In the genomic region with DNA sequence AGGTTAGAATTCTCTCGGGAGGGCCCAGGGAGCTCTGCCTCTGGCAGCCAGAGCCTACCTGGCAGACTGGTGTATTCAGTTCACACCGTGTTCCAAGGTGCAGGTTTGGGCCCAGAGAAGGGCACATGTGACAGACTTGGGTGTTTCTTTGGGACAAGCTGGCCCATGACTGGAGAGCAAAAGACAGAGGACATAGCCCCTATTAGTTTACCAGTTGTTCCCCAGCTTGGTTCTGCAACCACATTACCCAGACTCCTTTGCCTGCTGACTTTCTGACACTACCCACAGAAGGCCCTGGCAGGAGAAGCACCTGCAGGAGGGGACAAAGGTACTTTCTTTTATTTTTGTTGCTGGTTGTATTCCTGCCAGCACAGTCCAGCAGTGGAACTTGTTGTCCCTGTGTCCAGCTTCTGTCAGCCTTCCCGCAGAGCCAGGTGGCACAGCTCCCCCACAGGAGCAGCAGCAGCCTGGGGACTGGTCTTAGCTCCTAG, we compare ENCODE assay signal across 18 mouse cellular contexts.
DNase-seq lines count a peak whose midpoint lies in the region; ATAC-seq and TF ChIP-seq lines count a peak whose summit lies in the region.
"Had no signal": no experiment of that assay in that cellular context is flagged by ENCODE, and none has a peak within 500 bp of the region (broad histone marks: within the 10 kb centered on the region; RNA-seq: fewer than 3 reads in every experiment).

No protein-coding gene starts in this region.

- DNase-seq in hindbrain, embryonic 10.5 days (ENCODE audit: low spot score): no peak
- DNase-seq in hindbrain, postnatal 0 days (ENCODE audit: low spot score): no peak
- DNase-seq in midbrain, embryonic 11.5 days (ENCODE audit: low spot score, missing footprints): peak; percentile 54
- DNase-seq in kidney, postnatal 14 days: peak; percentile 46
- no peak for DNase-seq in left cerebral cortex, adult 8-10 months (ENCODE audit: low spot score in 2 of 2)
- DNase-seq: adrenal gland, adult 8-10 months; cerebellum, adult 9-10 months; spleen, adult 18-20 months; thymus, postnatal 36 days had no signal

- no peaks in the 10 kb centered on the region for H3K9me3 ChIP-seq in hindbrain, embryonic 10.5 days
- H3K9me3 ChIP-seq in hindbrain, postnatal 0 days (ENCODE audit: low read length): no peaks in the 10 kb centered on the region
- H3K9me3 ChIP-seq in midbrain, embryonic 11.5 days (ENCODE audit: control insufficient read depth, low read length): no peaks in the 10 kb centered on the region
- no peaks in the 10 kb centered on the region for H3K9me3 ChIP-seq in midbrain, embryonic 16.5 days (replicated peaks; ENCODE audit: control insufficient read depth, low read length, poor library complexity, severe bottlenecking)
- H3K9me3 ChIP-seq: forebrain, embryonic 15.5 days; hindbrain, embryonic 15.5 days had no signal

- TF ChIP-seq POLR2A in small intestine, adult 2 months (IDR thresholded peaks at IDR 0.05; ENCODE audit: low read depth, low read length): no peak

- H3K27me3 ChIP-seq in hindbrain, embryonic 10.5 days (ENCODE audit: insufficient read depth, poor library complexity, severe bottlenecking): no peaks in the 10 kb centered on the region
- no peaks in the 10 kb centered on the region for H3K27me3 ChIP-seq in hindbrain, postnatal 0 days (ENCODE audit: insufficient read depth, low read length)
- no peaks in the 10 kb centered on the region for H3K27me3 ChIP-seq in midbrain, embryonic 11.5 days (ENCODE audit: control insufficient read depth, insufficient read depth, low read length)
- H3K27me3 ChIP-seq in midbrain, embryonic 16.5 days (ENCODE audit: control insufficient read depth, insufficient read depth, low read depth, low read length): no peaks in the 10 kb centered on the region
- no peaks in the 10 kb centered on the region for H3K27me3 ChIP-seq in small intestine, adult 2 months (ENCODE audit: control insufficient read depth, insufficient read depth, low read length)
- H3K27me3 ChIP-seq: forebrain, embryonic 15.5 days; hindbrain, embryonic 15.5 days had no signal

- peaks cover 68% of the 10 kb centered on the region for H3K4me1 ChIP-seq in hindbrain, embryonic 10.5 days (replicated peaks)
- peaks cover 13% of the 10 kb centered on the region for H3K4me1 ChIP-seq in hindbrain, postnatal 0 days (ENCODE audit: insufficient read depth, low read length)
- H3K4me1 ChIP-seq in midbrain, embryonic 11.5 days (ENCODE audit: control insufficient read depth, insufficient read depth, low read length): peaks cover 23% of the 10 kb centered on the region
- H3K4me1 ChIP-seq in midbrain, embryonic 16.5 days (ENCODE audit: control insufficient read depth, insufficient read depth, low read length): peaks cover 4% of the 10 kb centered on the region; the same call in 1 of the 2 replicates
- peaks cover 24% of the 10 kb centered on the region for H3K4me1 ChIP-seq in small intestine, adult 2 months (ENCODE audit: control insufficient read depth, insufficient read depth, insufficient read length, low read length)

- H3K4me2 ChIP-seq in hindbrain, postnatal 0 days (ENCODE audit: low read depth, low read length): no peak overlapping the region
- no peak overlapping the region for H3K4me2 ChIP-seq in midbrain, embryonic 11.5 days
- no peak overlapping the region for H3K4me2 ChIP-seq in midbrain, embryonic 16.5 days (ENCODE audit: low read length)
- H3K4me2 ChIP-seq: forebrain, embryonic 15.5 days; hindbrain, embryonic 15.5 days; liver, embryonic 11.5 days had no signal

- no peak overlapping the region for H3K9ac ChIP-seq in hindbrain, postnatal 0 days (replicated peaks; ENCODE audit: low read length)
- H3K9ac ChIP-seq in midbrain, embryonic 11.5 days (ENCODE audit: low read length): no peak overlapping the region
- no peak overlapping the region for H3K9ac ChIP-seq in midbrain, embryonic 16.5 days (ENCODE audit: low read depth, low read length)
- H3K9ac ChIP-seq: forebrain, embryonic 15.5 days; hindbrain, embryonic 15.5 days had no signal

- no peak for ATAC-seq in hindbrain, postnatal 0 days
- ATAC-seq in midbrain, embryonic 11.5 days (ENCODE audit: low FRiP score): no peak
- ATAC-seq in midbrain, embryonic 16.5 days: no peak
- ATAC-seq: CD4-positive, CD25-positive, alpha-beta regulatory T cell, adult 4 months; forebrain, embryonic 15.5 days; lung, postnatal 0 days had no signal

- H3K36me3 ChIP-seq in hindbrain, embryonic 10.5 days: no peaks in the 10 kb centered on the region
- H3K36me3 ChIP-seq in hindbrain, postnatal 0 days (ENCODE audit: insufficient read depth, low read length): no peaks in the 10 kb centered on the region
- no peaks in the 10 kb centered on the region for H3K36me3 ChIP-seq in midbrain, embryonic 11.5 days (ENCODE audit: control insufficient read depth, insufficient read depth, low read length)
- H3K36me3 ChIP-seq in midbrain, embryonic 16.5 days (ENCODE audit: control insufficient read depth, insufficient read depth, low read length): no peaks in the 10 kb centered on the region
- no peaks in the 10 kb centered on the region for H3K36me3 ChIP-seq in small intestine, adult 2 months (ENCODE audit: control insufficient read depth, insufficient read depth, low read length)
- H3K36me3 ChIP-seq: forebrain, embryonic 15.5 days; hindbrain, embryonic 15.5 days had no signal

- WGBS in hindbrain, embryonic 10.5 days: 81% methylated on average over 3 of the region's 3 CpGs
- 74% methylated on average over 3 of the region's 3 CpGs for WGBS in hindbrain, postnatal 0 days
- 86% methylated on average over 3 of the region's 3 CpGs for WGBS in midbrain, embryonic 11.5 days
- WGBS in midbrain, embryonic 16.5 days: 89% methylated on average over 3 of the region's 3 CpGs
- 25% methylated on average over 3 of the region's 3 CpGs for WGBS in small intestine, adult 2 months

- TF ChIP-seq CTCF in hindbrain, postnatal 0 days (IDR thresholded peaks at IDR 0.05; ENCODE audit: low read depth): no peak
- TF ChIP-seq CTCF in small intestine, adult 2 months (IDR thresholded peaks at IDR 0.05; ENCODE audit: extremely low read depth, insufficient read length, insufficient replicate concordance, low read depth, low read length): no peak

- no peak overlapping the region for H3K4me3 ChIP-seq in hindbrain, embryonic 10.5 days
- no peak overlapping the region for H3K4me3 ChIP-seq in hindbrain, postnatal 0 days (ENCODE audit: low read length)
- no peak overlapping the region for H3K4me3 ChIP-seq in midbrain, embryonic 11.5 days (ENCODE audit: low read depth, low read length)
- H3K4me3 ChIP-seq in midbrain, embryonic 16.5 days (ENCODE audit: low read depth, low read length): no peak overlapping the region
- no peak overlapping the region for H3K4me3 ChIP-seq in small intestine, adult 2 months (ENCODE audit: low read depth, low read length)
- H3K4me3 ChIP-seq: forebrain, embryonic 15.5 days; hindbrain, embryonic 15.5 days; layer of hippocampus, adult 2 months; left cerebral cortex, adult 2 months had no signal

- H3K27ac ChIP-seq in hindbrain, embryonic 10.5 days: peak overlapping the region; percentile 57; the same call in 1 of the 2 replicates
- H3K27ac ChIP-seq in hindbrain, postnatal 0 days: no peak overlapping the region
- H3K27ac ChIP-seq in midbrain, embryonic 11.5 days (ENCODE audit: low read depth, low read length): no peak overlapping the region
- H3K27ac ChIP-seq in midbrain, embryonic 16.5 days (ENCODE audit: low read length): no peak overlapping the region
- peak overlapping the region; percentile 27; the same call in 1 of the 2 replicates for H3K27ac ChIP-seq in small intestine, adult 2 months (ENCODE audit: insufficient read depth, low read depth, low read length)
- H3K27ac ChIP-seq: forebrain, embryonic 15.5 days; hindbrain, embryonic 15.5 days; layer of hippocampus, adult 2 months; left cerebral cortex, adult 2 months had no signal

Comparison
In these comparisons a context has a peak if more than half of its experiments do, and no peak if none do; other contexts are left out.
1. H3K27ac ChIP-seq: peak in hindbrain, embryonic 10.5 days (single experiment) and small intestine, adult 2 months (single experiment); none in hindbrain, postnatal 0 days (single experiment), midbrain, embryonic 11.5 days (single experiment) and midbrain, embryonic 16.5 days (single experiment).
2. DNase-seq: peak in midbrain, embryonic 11.5 days (single experiment) and kidney, postnatal 14 days (single experiment); none in hindbrain, embryonic 10.5 days (single experiment), hindbrain, postnatal 0 days (single experiment) and left cerebral cortex, adult 8-10 months (0 of 2).